Mouse (Mus musculus): ENCODE measurements at regions not wholly inside any gene's neighbourhood (a gene's known extent, or its start where the extent isn't known, plus 50 kb on each side); places are given as distances from the start of the nearest gene placed in this dataset.

DNA sequence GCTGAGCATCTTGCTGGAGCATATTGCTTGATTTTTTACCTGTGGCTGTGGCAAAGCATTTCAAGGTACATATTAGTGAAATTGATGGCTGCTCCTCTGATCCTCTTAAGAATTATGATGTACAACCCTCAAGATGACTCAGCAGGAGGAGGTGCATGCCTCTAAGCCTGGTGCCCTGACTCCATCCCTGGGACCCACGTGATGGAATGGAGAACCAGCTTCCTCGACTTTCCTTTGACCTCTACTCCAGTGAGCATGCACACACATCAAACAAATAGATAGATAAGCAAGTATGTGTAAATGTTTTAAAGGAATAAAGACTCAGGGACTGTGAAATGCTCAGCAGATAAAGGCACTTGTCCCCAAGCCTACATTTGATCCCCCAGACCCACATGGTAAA is 156.3 kb downstream of the Tmem17 start:
- no peak for TF ChIP-seq CTCF (IDR thresholded peaks at IDR 0.05; ENCODE audit: insufficient read depth, low read length)
- no peak for TF ChIP-seq POLR2A (IDR thresholded peaks at IDR 0.05; ENCODE audit: borderline replicate concordance, extremely low read depth, low read depth, low read length)

Measured in lung, adult 2 months (tissue).